Mouse (Mus musculus) B cell, adult 2 months (primary cell): ENCODE measurements around the gene Nim1k.

Experiments used
- DNase-seq, 2 experiments: peaks; one replicate each; pipeline ENCODE4 v3.0.0; 2022

Nim1k gene

GRCm38 (mm10) chr13:119755681-119756471 lies at the start of gene Nim1k:
Nim1k (minus strand) TSS chr13:119755882.
- DNase-seq = peak; percentile 27 to 37

- DNase-seq = no peak
Observed at GRCm38 (mm10) chr13:119797656-119798055, 42.0 kb upstream of the Nim1k start.

- DNase-seq = no peak
Observed at GRCm38 (mm10) chr13:119792791-119793404, 37.2 kb upstream of the Nim1k start.

GRCm38 (mm10) chr13:119791580-119792135 lies 36.0 kb upstream of the Nim1k start:
- peak in 1 of 2 experiments; percentile 10 for DNase-seq

- DNase-seq = peak; percentile 96
Observed at GRCm38 (mm10) chr13:119790761-119791579, 35.3 kb upstream of the Nim1k start, which contains the start of gene Zfp131. Zfp131 (minus strand) TSS chr13:119790889.

GRCm38 (mm10) chr13:119789851-119790717 lies 34.4 kb upstream of the Nim1k start:
- peak; percentile 19 to 45 for DNase-seq

- no peak for DNase-seq
Observed at GRCm38 (mm10) chr13:119783581-119783980, 27.9 kb upstream of the Nim1k start.

- DNase-seq = no peak
Observed at GRCm38 (mm10) chr13:119768541-119768940, 12.9 kb upstream of the Nim1k start.

- DNase-seq = no peak
Observed at GRCm38 (mm10) chr13:119766480-119766879, 10.8 kb upstream of the Nim1k start.

- DNase-seq = no peak
Observed at GRCm38 (mm10) chr13:119756831-119757230, 1.1 kb upstream of the Nim1k start.

- DNase-seq = peak in 1 of 2 experiments; percentile 32
Observed at GRCm38 (mm10) chr13:119755141-119755547, 538 bp downstream of the Nim1k start.

- DNase-seq = no peak
Observed at GRCm38 (mm10) chr13:119754635-119755020, 1.1 kb downstream of the Nim1k start.

- DNase-seq = no peak
Observed at GRCm38 (mm10) chr13:119753859-119754634, 1.6 kb downstream of the Nim1k start.

- no peak for DNase-seq
Observed at GRCm38 (mm10) chr13:119746930-119747329, 8.8 kb downstream of the Nim1k start.

- DNase-seq = no peak
Observed at GRCm38 (mm10) chr13:119743470-119743869, 12.2 kb downstream of the Nim1k start.

GRCm38 (mm10) chr13:119742711-119743415 lies 12.8 kb downstream of the Nim1k start:
- no peak for DNase-seq

- no peak for DNase-seq
Observed at GRCm38 (mm10) chr13:119741390-119742237, 14.1 kb downstream of the Nim1k start.

GRCm38 (mm10) chr13:119731448-119731847 lies 24.2 kb downstream of the Nim1k start:
- no peak for DNase-seq

- DNase-seq = no peak
Observed at GRCm38 (mm10) chr13:119729406-119729805, 26.3 kb downstream of the Nim1k start.
